Mouse (Mus musculus) ES-CJ7 (cell line): ENCODE measurements around the gene Soga3.

Experiments used
- DNase-seq: peaks from one replicate; pipeline ENCODE4 v3.0.0; 2011; ENCODE audit warnings: low read depth, low spot score

Gene Soga3

GRCm38 (mm10) chr10:29208735-29209134, 65.1 kb downstream of the Soga3 start:
- DNase-seq = peak; percentile 9

- peak; percentile 6 for DNase-seq
These were observed 67.8 kb downstream of the Soga3 start, which contains the start of gene 9330159F19Rik for GRCm38 (mm10) chr10:29211453-29211852. TSS of gene 9330159F19Rik (plus strand) at chr10:29211606.

- no peak for DNase-seq
These were observed 70.0 kb downstream of the Soga3 start for GRCm38 (mm10) chr10:29213534-29214100.

- DNase-seq = no peak
These were observed 73.3 kb downstream of the Soga3 start for GRCm38 (mm10) chr10:29216957-29217356.

GRCm38 (mm10) chr10:29217451-29217850, 73.8 kb downstream of the Soga3 start:
- no peak for DNase-seq

GRCm38 (mm10) chr10:29225329-29225728, 81.7 kb downstream of the Soga3 start:
- DNase-seq = no peak

GRCm38 (mm10) chr10:29231208-29231607, 87.6 kb downstream of the Soga3 start:
- DNase-seq = no peak
